Mouse (Mus musculus) layer of hippocampus, postnatal 25 days (tissue): ENCODE results near the gene Adamts18. TPM values are rescaled to one million over a fixed set of nuclear protein-coding genes. Genes with fewer than 3 reads are reported as not detected.
"Not testable (repeated sequence)": the region's sequence is repeated elsewhere in the genome, so short reads cannot be mapped to it uniquely, and the experiment has no call there.

Experiments
- DNase-seq, 2 experiments: peaks; one replicate each; pipeline ENCODE4 v3.0.0; 2022; ENCODE audit warnings: mixed read lengths in 2 of 2, low spot score in 1 of 2; ENCODE audit errors: extremely low spot score in 1 of 2
- total RNA-seq, 2 experiments: library from RNA; stranded (reverse); gene quantifications; 2 replicates each; pipeline ENCODE4 v1.2.3; 2021

The Adamts18 gene
- total RNA-seq, 2 experiments from 2014 or later, result 2.5 to 3.0 TPM

GRCm38 (mm10) chr8:113844801-113845301 lies 3.7 kb downstream of the Adamts18 start:
- no peak for DNase-seq

GRCm38 (mm10) chr8:113838211-113838610 lies 10.3 kb downstream of the Adamts18 start:
- no peak for DNase-seq

GRCm38 (mm10) chr8:113837570-113837915 lies 11.0 kb downstream of the Adamts18 start:
- no peak for DNase-seq

GRCm38 (mm10) chr8:113836892-113837569 lies 11.5 kb downstream of the Adamts18 start:
- DNase-seq, result no peak

GRCm38 (mm10) chr8:113833644-113834043 lies 14.9 kb downstream of the Adamts18 start:
- DNase-seq, result no peak

- DNase-seq, result no peak
Observed at GRCm38 (mm10) chr8:113827270-113827669, 21.3 kb downstream of the Adamts18 start.

GRCm38 (mm10) chr8:113820983-113821587 lies 27.5 kb downstream of the Adamts18 start:
- DNase-seq, result no peak

GRCm38 (mm10) chr8:113813966-113814365 lies 34.6 kb downstream of the Adamts18 start:
- no peak for DNase-seq

- no peak for DNase-seq
Observed at GRCm38 (mm10) chr8:113811521-113811920, 37.0 kb downstream of the Adamts18 start.

GRCm38 (mm10) chr8:113809929-113810328 lies 38.6 kb downstream of the Adamts18 start:
- DNase-seq, result no peak

- no peak for DNase-seq
Observed at GRCm38 (mm10) chr8:113803830-113804611, 44.5 kb downstream of the Adamts18 start.

- DNase-seq, result no peak
Observed at GRCm38 (mm10) chr8:113801551-113801950, 47.0 kb downstream of the Adamts18 start.

GRCm38 (mm10) chr8:113800556-113800955 lies 48.0 kb downstream of the Adamts18 start:
- DNase-seq, result not testable (repeated sequence)

- DNase-seq, result no peak
Observed at GRCm38 (mm10) chr8:113799550-113799949, 49.0 kb downstream of the Adamts18 start.

- no peak for DNase-seq
Observed at GRCm38 (mm10) chr8:113791856-113792255, 56.7 kb downstream of the Adamts18 start.

- no peak for DNase-seq
Observed at GRCm38 (mm10) chr8:113791061-113791460, 57.5 kb downstream of the Adamts18 start.

- DNase-seq, result no peak
Observed at GRCm38 (mm10) chr8:113783711-113784110, 64.8 kb downstream of the Adamts18 start.

GRCm38 (mm10) chr8:113781554-113781953 lies 67.0 kb downstream of the Adamts18 start:
- no peak for DNase-seq

GRCm38 (mm10) chr8:113775361-113775760 lies 73.2 kb downstream of the Adamts18 start:
- no peak for DNase-seq

- DNase-seq, result no peak
Observed at GRCm38 (mm10) chr8:113768861-113769410, 79.6 kb downstream of the Adamts18 start.

- no peak for DNase-seq
Observed at GRCm38 (mm10) chr8:113765121-113765520, 83.4 kb downstream of the Adamts18 start.
